Mouse (Mus musculus): Measurements from ENCODE around the gene Nrros. TPM values are rescaled to one million over a fixed set of nuclear protein-coding genes. Genes with fewer than 3 reads are reported as not detected.

Gene Nrros
- polyA plus RNA-seq, 1 experiment from 2014 or later, result 45.8 TPM

Other genes with a start within 250 kb of the Nrros start
- 0.40 and 0.71 TPM in 2 replicates for gene Pigz, start 231.7 kb downstream of the Nrros start, polyA plus RNA-seq (2015; fragmentation: Nextera tagmentation; extraction: Ambion mirVana)
- 75.7 and 77.3 TPM in 2 replicates for gene 0610012G03Rik, start 217.1 kb downstream of the Nrros start, polyA plus RNA-seq (2015; fragmentation: Nextera tagmentation; extraction: Ambion mirVana)
- gene Ncbp2, start 217.1 kb downstream of the Nrros start, polyA plus RNA-seq (2015; fragmentation: Nextera tagmentation; extraction: Ambion mirVana), result 114 TPM in 2 replicates
- gene Senp5, start 162.3 kb downstream of the Nrros start, polyA plus RNA-seq (2015; fragmentation: Nextera tagmentation; extraction: Ambion mirVana), result 12.2 and 13.5 TPM in 2 replicates
- gene Pak2, start 86.3 kb downstream of the Nrros start, polyA plus RNA-seq (2015; fragmentation: Nextera tagmentation; extraction: Ambion mirVana), result 33.2 and 35.7 TPM in 2 replicates
- gene Pigx, start 65.9 kb downstream of the Nrros start, polyA plus RNA-seq (2015; fragmentation: Nextera tagmentation; extraction: Ambion mirVana), result 88.9 and 95.6 TPM in 2 replicates
- 29.8 and 30.3 TPM in 2 replicates for gene Cep19, start 65.8 kb downstream of the Nrros start, polyA plus RNA-seq (2015; fragmentation: Nextera tagmentation; extraction: Ambion mirVana)
- gene Bex6, start 14.2 kb upstream of the Nrros start, polyA plus RNA-seq (2015; fragmentation: Nextera tagmentation; extraction: Ambion mirVana), result 0.20 and 0.36 TPM in 2 replicates
- 16.6 and 17.2 TPM in 2 replicates for gene Fbxo45, start 81.6 kb upstream of the Nrros start, polyA plus RNA-seq (2015; fragmentation: Nextera tagmentation; extraction: Ambion mirVana)
- 19.5 TPM in 2 replicates for gene Wdr53, start 81.6 kb upstream of the Nrros start, polyA plus RNA-seq (2015; fragmentation: Nextera tagmentation; extraction: Ambion mirVana)
- gene Smco1, start 105.9 kb upstream of the Nrros start, polyA plus RNA-seq (2015; fragmentation: Nextera tagmentation; extraction: Ambion mirVana), result 0.11 TPM in 1 of 2 replicates, not detected in the other
- 35.8 and 36.7 TPM in 2 replicates for gene Rnf168, start 111.9 kb upstream of the Nrros start, polyA plus RNA-seq (2015; fragmentation: Nextera tagmentation; extraction: Ambion mirVana)
- 24.2 TPM in 2 replicates for gene Ubxn7, start 166.7 kb upstream of the Nrros start, polyA plus RNA-seq (2015; fragmentation: Nextera tagmentation; extraction: Ambion mirVana)
- not detected in 2 replicates for gene Tm4sf19, start 234.9 kb upstream of the Nrros start, polyA plus RNA-seq (2015; fragmentation: Nextera tagmentation; extraction: Ambion mirVana)